Mouse (Mus musculus) MEL (cell line): ENCODE measurements around the gene Nfasc. TPM values are rescaled to one million over a fixed set of nuclear protein-coding genes. Genes with fewer than 3 reads are reported as not detected.

Experiments
- DNase-seq: peaks from one replicate; pipeline ENCODE4 v3.0.0; 2011; ENCODE audit warnings: low read depth, low spot score
- H3K27ac ChIP-seq: 2 replicates; pipeline ENCODE4 v1.5.1; 2012; ENCODE audit warnings: low read depth, mild to moderate bottlenecking, control low read depth, low read length, moderate library complexity; ENCODE audit not compliant: control insufficient read depth
- H3K27me3 ChIP-seq, 2 experiments: fragments of 150-350 bp in 1 of 2; sonication (generic) in 1 of 2; 2 replicates each; pipeline ENCODE4 v1.6.1; 2012; ENCODE audit warnings: low read length in 2 of 2, mild to moderate bottlenecking in 2 of 2, improper control_type of control experiment in 1 of 2, moderate library complexity in 1 of 2; ENCODE audit not compliant: insufficient read depth in 2 of 2, control insufficient read depth in 1 of 2
- H3K36me3 ChIP-seq, 2 experiments: 2 replicates each; pipeline ENCODE4 v1.6.1; 2012 to 2014; ENCODE audit warnings: low read length in 2 of 2, improper control_type of control experiment in 1 of 2, inconsistent platforms in 1 of 2, mild to moderate bottlenecking in 1 of 2; ENCODE audit not compliant: insufficient read depth in 2 of 2, control insufficient read depth in 1 of 2
- H3K4me1 ChIP-seq, 2 experiments: fragments of 150-350 bp in 1 of 2; sonication (generic) in 1 of 2; 2 replicates each; pipeline ENCODE4 v1.6.1; 2012; ENCODE audit warnings: low read length in 2 of 2, improper control_type of control experiment in 1 of 2, mild to moderate bottlenecking in 1 of 2; ENCODE audit not compliant: insufficient read depth in 2 of 2, control insufficient read depth in 1 of 2
- H3K4me3 ChIP-seq, 2 experiments: fragments of 150-350 bp in 1 of 2; sonication (generic) in 1 of 2; 2 replicates each; pipeline ENCODE4 v1.5.1; 2012; ENCODE audit warnings: low read depth in 2 of 2, low read length in 2 of 2, mild to moderate bottlenecking in 2 of 2, moderate library complexity in 2 of 2, control low read depth in 1 of 2, improper control_type of control experiment in 1 of 2; ENCODE audit not compliant: control insufficient read depth in 1 of 2, insufficient read depth in 1 of 2
- H3K79me2 ChIP-seq: 2 replicates; pipeline ENCODE4 v1.6.1; 2012; ENCODE audit warnings: mild to moderate bottlenecking, low read length, moderate library complexity; ENCODE audit not compliant: control insufficient read depth, poor library complexity, insufficient read depth
- H3K9ac ChIP-seq: 2 replicates; pipeline ENCODE4 v1.6.1; 2012; ENCODE audit warnings: low read depth, mild to moderate bottlenecking, control low read depth, low read length, moderate library complexity; ENCODE audit not compliant: control insufficient read depth, poor library complexity, severe bottlenecking
- H3K9me3 ChIP-seq: fragments of 150-350 bp; sonication (generic); replicated peaks from 2 replicates; pipeline ENCODE4 v1.6.1; 2012; ENCODE audit warnings: mild to moderate bottlenecking, low read length, improper control_type of control experiment, moderate library complexity; ENCODE audit not compliant: insufficient read depth
- CHD2 ChIP-seq: IDR thresholded peaks from 2 replicates; pipeline ENCODE4 v1.6.1; 2011; ENCODE audit warnings: low read length, improper control_type of control experiment
- ELF1 ChIP-seq: IDR thresholded peaks from 2 replicates; pipeline ENCODE4 v1.6.1; 2014; ENCODE audit warnings: low read depth, mild to moderate bottlenecking, inconsistent platforms, low read length, improper control_type of control experiment, moderate library complexity
- EP300 ChIP-seq, 2 experiments: IDR thresholded peaks; 2 replicates each; pipeline ENCODE4 v1.6.1; 2011; ENCODE audit warnings: improper control_type of control experiment in 2 of 2, low read length in 2 of 2, low read depth in 1 of 2, mild to moderate bottlenecking in 1 of 2
- ETS1 ChIP-seq: IDR thresholded peaks from 2 replicates; pipeline ENCODE4 v1.6.1; 2012; ENCODE audit warnings: low read depth, mild to moderate bottlenecking, inconsistent platforms, low read length, improper control_type of control experiment, moderate library complexity
- GATA1 ChIP-seq: IDR thresholded peaks from 2 replicates; pipeline ENCODE4 v1.6.1; 2011; ENCODE audit warnings: low read depth, low read length, improper control_type of control experiment
- HCFC1 ChIP-seq: IDR thresholded peaks from 2 replicates; pipeline ENCODE4 v1.6.1; 2012; ENCODE audit warnings: low read depth, mild to moderate bottlenecking, inconsistent platforms, low read length, improper control_type of control experiment, moderate library complexity
- KAT2A ChIP-seq: conservative IDR thresholded peaks from 2 replicates; pipeline ENCODE4 v1.6.1; 2012; ENCODE audit warnings: low read depth, low read length, improper control_type of control experiment, inconsistent platforms
- MAFK ChIP-seq: IDR thresholded peaks from 2 replicates; pipeline ENCODE4 v1.6.1; 2011; ENCODE audit warnings: low read depth, mild to moderate bottlenecking, low read length, improper control_type of control experiment, borderline replicate concordance
- MAX ChIP-seq: IDR thresholded peaks from 2 replicates; pipeline ENCODE4 v1.6.1; 2011; ENCODE audit warnings: low read length, improper control_type of control experiment
- MAZ ChIP-seq: IDR thresholded peaks from 2 replicates; pipeline ENCODE4 v1.6.1; 2012; ENCODE audit warnings: low read depth, mild to moderate bottlenecking, inconsistent platforms, low read length, improper control_type of control experiment
- MXI1 ChIP-seq: IDR thresholded peaks from 2 replicates; pipeline ENCODE4 v1.6.1; 2011; ENCODE audit warnings: mild to moderate bottlenecking, low read depth, low read length, improper control_type of control experiment
- MYB ChIP-seq: IDR thresholded peaks from 2 replicates; pipeline ENCODE4 v1.6.1; 2011; ENCODE audit warnings: mild to moderate bottlenecking, low read depth, low read length, improper control_type of control experiment
- NELFE ChIP-seq: IDR thresholded peaks from 2 replicates; pipeline ENCODE4 v1.6.1; 2011; ENCODE audit warnings: low read depth, low read length, improper control_type of control experiment
- NRF1 ChIP-seq: IDR thresholded peaks from 2 replicates; pipeline ENCODE4 v1.6.1; 2014; ENCODE audit warnings: low read depth, mild to moderate bottlenecking, inconsistent platforms, low read length, improper control_type of control experiment, moderate library complexity; ENCODE audit not compliant: poor library complexity, insufficient read depth, severe bottlenecking
- POLR2AphosphoS2 ChIP-seq: IDR thresholded peaks from 2 replicates; pipeline ENCODE4 v1.6.1; 2011; ENCODE audit warnings: low read length, improper control_type of control experiment
- RAD21 ChIP-seq: IDR thresholded peaks from 2 replicates; pipeline ENCODE4 v1.6.1; 2011; ENCODE audit warnings: mild to moderate bottlenecking, low read depth, low read length, improper control_type of control experiment
- RCOR1 ChIP-seq: IDR thresholded peaks from 2 replicates; pipeline ENCODE4 v1.6.1; 2012; ENCODE audit warnings: low read depth, mild to moderate bottlenecking, inconsistent platforms, low read length, improper control_type of control experiment
- SIN3A ChIP-seq: IDR thresholded peaks from 2 replicates; pipeline ENCODE4 v1.6.1; 2012; ENCODE audit warnings: low read length, improper control_type of control experiment, inconsistent platforms
- TAL1 ChIP-seq: IDR thresholded peaks from 2 replicates; pipeline ENCODE4 v1.6.1; 2012; ENCODE audit warnings: mild to moderate bottlenecking, inconsistent platforms, low read length, moderate library complexity, mixed read lengths
- TBP ChIP-seq: IDR thresholded peaks from 2 replicates; pipeline ENCODE4 v1.8.0; 2011; ENCODE audit warnings: low read depth, low read length, improper control_type of control experiment
- USF1 ChIP-seq: IDR thresholded peaks from 2 replicates; pipeline ENCODE4 v1.6.1; 2014; ENCODE audit warnings: low read depth, mild to moderate bottlenecking, inconsistent platforms, low read length, improper control_type of control experiment, moderate library complexity
- ZMIZ1 ChIP-seq: IDR thresholded peaks from 2 replicates; pipeline ENCODE4 v1.6.1; 2012; ENCODE audit warnings: low read depth, mild to moderate bottlenecking, inconsistent platforms, low read length, improper control_type of control experiment, moderate library complexity
- ZNF384 ChIP-seq: IDR thresholded peaks from 2 replicates; pipeline ENCODE4 v1.6.1; 2012; ENCODE audit warnings: low read depth, mild to moderate bottlenecking, inconsistent platforms, low read length, improper control_type of control experiment
- polyA plus RNA-seq, 2 experiments: library from polyadenylated mRNA; stranded (reverse) in 1 of 2; unstranded in 1 of 2; fragments of >175 nt in 1 of 2; fragments of >200 nt in 1 of 2; gene quantifications; 2 replicates each; pipeline versions ENCODE4 v1.2.1 to v1.2.4; 2012; ENCODE audit warnings: low replicate concordance in 2 of 2, low read depth in 1 of 2; ENCODE audit not compliant: insufficient read length in 2 of 2, insufficient read depth in 1 of 2, missing spikeins in 1 of 2
- total RNA-seq: library from RNA; depleted of rRNA; stranded (reverse); fragments of 300-350 nt; gene quantifications from 2 replicates; pipeline ENCODE4 v1.2.3, GENCODE M21; 2012

Nfasc gene
- total and polyA plus RNA-seq, 3 experiments = not detected

DNA sequence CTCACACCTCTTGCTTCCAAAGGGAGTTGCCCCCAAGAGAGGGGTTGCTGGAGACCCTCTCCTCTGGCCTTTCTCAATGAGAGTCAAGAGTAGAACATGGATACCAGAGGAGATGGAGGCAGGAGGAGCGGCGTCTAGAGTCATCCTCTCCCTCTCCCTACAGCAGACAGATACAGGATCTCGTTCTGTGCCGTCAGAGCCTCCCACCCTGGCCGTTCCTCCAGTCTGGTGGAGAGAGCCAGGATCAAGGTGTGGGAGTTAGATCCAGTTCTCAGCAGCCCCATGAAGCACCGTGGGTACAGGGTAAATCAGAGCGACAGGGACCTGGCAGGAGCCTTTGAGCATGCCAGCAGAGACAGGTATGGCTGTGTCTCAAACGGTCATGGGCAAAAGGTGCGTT, 209.1 kb downstream of the Nfasc start:
- Histone ChIP-seq H3K9ac (no peak overlapping the region), H3K36me3 (no peaks in the 10 kb centered on the region), H3K27me3 (peaks cover 6 to 14% of the 10 kb centered on the region in 2 experiments; a peak in 3 of 4 replicates), H3K4me3 (no peak overlapping the region), H3K27ac (no peak overlapping the region), H3K4me1 (no peaks in the 10 kb centered on the region), H3K79me2 (no peaks in the 10 kb centered on the region), H3K9me3 (no peaks in the 10 kb centered on the region)
- DNase-seq = no peak
- no peak for TF ChIP-seq ZMIZ1
- no peak for TF ChIP-seq MAFK
- TF ChIP-seq HCFC1 = no peak
- TF ChIP-seq MAZ = no peak
- no peak for TF ChIP-seq SIN3A
- TF ChIP-seq NRF1 = no peak
- TF ChIP-seq KAT2A = no peak
- no peak for TF ChIP-seq USF1
- no peak for TF ChIP-seq ZNF384
- TF ChIP-seq EP300 (IDR thresholded peaks at IDR 0.05; ENCODE audit: low read depth in 1 of 2, low read length in 2 of 2) = no peak
- no peak for TF ChIP-seq POLR2AphosphoS2

DNA sequence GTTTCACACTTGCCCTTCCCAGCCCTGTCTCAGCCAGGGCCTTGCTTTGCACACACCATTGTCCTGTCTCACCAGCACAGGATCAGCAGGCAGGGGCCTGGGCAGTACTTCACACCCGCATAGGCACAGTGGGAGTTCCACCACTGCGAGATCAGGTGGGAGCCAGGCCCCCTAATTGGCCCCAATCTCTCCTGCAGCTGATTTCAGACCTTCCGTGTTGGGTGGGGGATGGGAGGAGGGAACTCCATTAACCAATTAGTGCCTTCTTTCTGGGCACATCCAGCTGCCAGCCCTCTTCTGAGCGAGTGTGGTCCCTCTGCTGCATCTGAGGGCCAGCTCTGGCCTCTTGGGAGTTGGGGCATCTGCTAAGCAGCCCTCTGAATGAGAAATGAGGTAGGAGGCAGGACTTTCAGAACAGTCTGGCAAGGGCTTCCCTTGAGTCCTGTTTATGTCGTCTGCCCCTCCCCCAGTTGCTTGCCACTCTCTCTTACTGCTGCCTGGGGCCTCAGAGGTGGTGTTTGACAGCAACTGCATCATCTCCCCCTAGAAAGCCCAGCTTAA, 210.9 kb downstream of the Nfasc start:
- Histone ChIP-seq H3K9me3 (no peaks in the 10 kb centered on the region), H3K27ac (no peak overlapping the region), H3K27me3 (peaks cover 6 to 14% of the 10 kb centered on the region in 2 experiments; a peak in 3 of 4 replicates), H3K36me3 (no peaks in the 10 kb centered on the region), H3K79me2 (no peaks in the 10 kb centered on the region), H3K4me3 (no peak overlapping the region), H3K4me1 (no peaks in the 10 kb centered on the region), H3K9ac (no peak overlapping the region)
- no peak for DNase-seq
- TF ChIP-seq MAX = no peak
- no peak for TF ChIP-seq CHD2
- TF ChIP-seq ZMIZ1 = no peak
- TF ChIP-seq RCOR1 = no peak
- no peak for TF ChIP-seq MYB
- TF ChIP-seq TAL1 = no peak
- TF ChIP-seq GATA1 = no peak
- no peak for TF ChIP-seq KAT2A
- TF ChIP-seq ETS1 = no peak
- TF ChIP-seq MXI1 = no peak
- TF ChIP-seq ELF1 = no peak
- TF ChIP-seq EP300 (IDR thresholded peaks at IDR 0.05; ENCODE audit: low read depth in 1 of 2, low read length in 2 of 2) = no peak
- TF ChIP-seq NRF1 = no peak
- TF ChIP-seq RAD21 = no peak
- no peak for TF ChIP-seq TBP
- no peak for TF ChIP-seq NELFE
- no peak for TF ChIP-seq ZNF384
- TF ChIP-seq, all 39 proteins: peak for 0
